Mouse (Mus musculus) kidney, embryonic 16.5 days (tissue): ENCODE measurements around the gene Gm47996. TPM values are rescaled to one million over a fixed set of nuclear protein-coding genes. Genes with fewer than 3 reads are reported as not detected.
"Not testable (repeated sequence)": the region's sequence is repeated elsewhere in the genome, so short reads cannot be mapped to it uniquely, and the experiment has no call there.

Experiments used
- ATAC-seq: fragments of 200-750 bp; cut with Nextera tagmentation; 2 replicates; pipeline ENCODE4 v1.8.0; 2017; ENCODE audit warnings: moderate TSS enrichment; ENCODE audit not compliant: low FRiP score, low TSS enrichment
- H3K27ac ChIP-seq: fragments of 300-500 bp; sonication (generic); 2 replicates; pipeline ENCODE4 v1.5.1; 2014; ENCODE audit warnings: low read length
- H3K27me3 ChIP-seq: fragments of 300-500 bp; sonication (generic); 2 replicates; pipeline ENCODE4 v1.6.1; 2014; ENCODE audit warnings: low read length, control low read depth, mixed read lengths; ENCODE audit not compliant: insufficient read depth
- H3K36me3 ChIP-seq: fragments of 300-500 bp; sonication (generic); 2 replicates; pipeline ENCODE4 v1.6.1; 2014; ENCODE audit warnings: low read length, control low read depth, mixed read lengths; ENCODE audit not compliant: insufficient read depth
- H3K4me1 ChIP-seq: fragments of 300-500 bp; sonication (generic); 2 replicates; pipeline ENCODE4 v1.6.1; 2014; ENCODE audit warnings: low read length, control low read depth, mixed read lengths; ENCODE audit not compliant: insufficient read depth
- H3K4me2 ChIP-seq: fragments of 300-500 bp; sonication (generic); replicated peaks from 2 replicates; pipeline ENCODE4 v1.6.1; 2014; ENCODE audit warnings: low read depth, low read length
- H3K4me3 ChIP-seq: fragments of 300-500 bp; sonication (generic); 2 replicates; pipeline ENCODE4 v1.5.1; 2014; ENCODE audit warnings: mild to moderate bottlenecking, low read length
- H3K9ac ChIP-seq: fragments of 300-500 bp; sonication (generic); replicated peaks from 2 replicates; pipeline ENCODE4 v1.6.1; 2014; ENCODE audit warnings: low read length
- H3K9me3 ChIP-seq: fragments of 300-500 bp; sonication (generic); 2 replicates; pipeline ENCODE4 v1.6.1; 2016; ENCODE audit warnings: low read length, control low read depth
- WGBS: fragments of 180-500 bp; shearing (Covaris S2); extraction: QIAGEN DNeasy Blood & Tissue Kit; methylation state at CpG from one replicate; pipeline ENCODE4 v1.1.7; 2014; 5-methylcytosine and 5-hydroxymethylcytosine counted together
- polyA plus RNA-seq: library from polyadenylated mRNA; unstranded; fragments of >200 nt; fragmentation: Nextera tagmentation; extraction: Ambion mirVana; gene quantifications from 2 replicates; pipeline ENCODE4 v1.2.1, GENCODE M21; 2015

Gene Gm47996
- polyA plus RNA-seq: 0.67 TPM in 2 replicates

DNA sequence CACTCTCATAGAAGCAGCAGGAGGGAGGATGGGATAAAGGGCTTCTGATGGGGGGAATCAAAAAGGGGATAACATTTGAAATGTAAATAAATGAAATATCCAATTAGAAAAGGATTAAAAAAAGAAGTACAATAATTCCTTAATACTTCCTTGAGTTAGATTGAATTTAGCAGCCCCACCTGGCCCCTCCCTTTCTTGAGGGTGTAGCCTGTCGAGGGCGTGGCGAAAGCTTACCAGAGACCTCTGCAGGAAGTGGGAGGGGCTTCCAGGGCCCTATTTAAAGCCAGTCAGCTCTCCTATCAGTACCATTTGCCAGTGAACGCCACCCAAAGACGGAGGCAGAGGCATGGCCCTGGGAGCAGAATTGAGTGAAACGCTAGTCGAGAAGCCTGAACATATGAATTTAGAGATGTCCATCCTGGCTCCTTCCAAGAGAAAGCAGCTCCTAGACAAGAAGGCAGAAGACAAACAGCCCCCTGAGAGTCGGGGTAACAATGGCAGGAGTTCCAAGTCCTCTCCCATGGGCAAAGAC, at the start of gene Gm47996:
Gene Gm47996 (plus strand): TSS at position 308 of the 532 bp plus-strand sequence.
- not testable (repeated sequence) for H3K27me3 ChIP-seq, H3K4me3 ChIP-seq, H3K36me3 ChIP-seq, H3K9me3 ChIP-seq, H3K27ac ChIP-seq, H3K9ac ChIP-seq, ATAC-seq, H3K4me2 ChIP-seq, H3K4me1 ChIP-seq
- 89% methylated on average over 4 of the region's 8 CpGs for WGBS

DNA sequence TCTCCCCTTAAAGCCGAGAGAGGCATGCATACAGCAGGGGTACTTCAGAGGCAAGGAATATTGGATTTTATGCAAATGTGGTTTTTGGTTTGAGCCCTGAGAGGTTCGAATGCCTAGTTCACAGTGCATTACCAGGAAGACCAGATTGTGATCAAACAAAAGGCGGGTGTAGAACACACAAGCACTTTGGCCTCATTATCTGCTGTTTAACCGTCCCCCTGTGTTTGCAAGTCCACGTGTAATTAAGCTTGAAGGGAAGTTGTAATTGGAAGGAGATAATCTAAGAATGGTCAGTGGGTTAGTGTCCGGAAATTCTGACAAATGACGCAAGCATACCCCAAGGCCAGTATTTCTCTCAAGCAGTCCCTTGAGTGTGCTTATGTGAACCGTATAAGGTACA, 43.9 kb upstream of the Gm47996 start:
- Histone ChIP-seq H3K9me3 (no peaks in the 10 kb centered on the region), H3K4me3 (no peak overlapping the region), H3K4me2 (no peak overlapping the region), H3K9ac (no peak overlapping the region), H3K27me3 (no peaks in the 10 kb centered on the region), H3K36me3 (no peaks in the 10 kb centered on the region), H3K4me1 (peaks cover 25% of the 10 kb centered on the region), H3K27ac (0 out of 2 replicates have a peak overlapping the region, but pooled peaks have one; percentile 49)
- no peak for ATAC-seq
- 38% methylated on average over 8 of the region's 8 CpGs for WGBS

DNA sequence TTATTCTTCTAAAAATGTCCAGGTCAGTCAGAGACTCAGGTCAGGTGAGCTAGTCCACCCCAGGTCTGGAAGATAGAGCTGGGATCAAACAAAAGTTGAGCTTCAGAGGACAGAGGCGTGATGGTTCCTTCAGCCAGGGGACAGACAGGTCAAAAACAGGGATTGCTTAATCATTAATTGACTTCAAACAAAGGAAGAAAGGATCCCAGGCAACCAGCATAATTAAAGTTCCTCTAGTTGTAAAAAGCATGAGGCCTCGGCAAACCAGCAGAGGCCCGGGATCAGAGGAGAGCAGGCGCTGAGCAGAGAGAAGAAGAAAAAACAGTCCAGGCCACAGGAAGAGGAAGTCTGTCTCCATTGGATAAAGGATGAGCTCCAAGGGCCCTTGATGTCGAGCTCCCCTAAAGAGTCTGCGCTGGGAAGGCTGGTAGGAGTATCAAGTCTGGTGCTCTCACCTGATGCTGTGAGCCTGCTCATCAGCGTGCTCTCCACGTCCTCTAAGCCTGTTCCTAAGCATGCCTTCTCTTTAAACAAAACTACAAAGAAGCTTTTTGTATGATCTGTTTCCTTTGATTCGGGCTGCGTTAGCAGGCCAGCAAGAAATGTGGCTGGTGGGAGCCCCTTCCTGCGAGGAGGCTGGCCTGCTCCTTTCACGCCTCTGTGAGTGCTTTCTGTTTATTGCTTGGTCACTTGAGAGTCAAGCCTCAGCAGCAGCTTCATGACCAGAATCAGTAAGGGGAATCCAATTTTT, 42.5 kb upstream of the Gm47996 start:
- no peaks in the 10 kb centered on the region for H3K9me3 ChIP-seq
- peak overlapping the region; percentile 46; the same call in 1 of the 2 replicates for H3K9ac ChIP-seq
- H3K27me3 ChIP-seq: no peaks in the 10 kb centered on the region
- peaks cover 32% of the 10 kb centered on the region for H3K4me1 ChIP-seq
- ATAC-seq: peak; percentile 50
- no peaks in the 10 kb centered on the region for H3K36me3 ChIP-seq
- peak overlapping the region; percentile 80 for H3K27ac ChIP-seq
- H3K4me3 ChIP-seq: no peak overlapping the region
- 18% methylated on average over 12 of the region's 12 CpGs for WGBS
- no peak overlapping the region; the same call in 1 of the 2 replicates for H3K4me2 ChIP-seq

DNA sequence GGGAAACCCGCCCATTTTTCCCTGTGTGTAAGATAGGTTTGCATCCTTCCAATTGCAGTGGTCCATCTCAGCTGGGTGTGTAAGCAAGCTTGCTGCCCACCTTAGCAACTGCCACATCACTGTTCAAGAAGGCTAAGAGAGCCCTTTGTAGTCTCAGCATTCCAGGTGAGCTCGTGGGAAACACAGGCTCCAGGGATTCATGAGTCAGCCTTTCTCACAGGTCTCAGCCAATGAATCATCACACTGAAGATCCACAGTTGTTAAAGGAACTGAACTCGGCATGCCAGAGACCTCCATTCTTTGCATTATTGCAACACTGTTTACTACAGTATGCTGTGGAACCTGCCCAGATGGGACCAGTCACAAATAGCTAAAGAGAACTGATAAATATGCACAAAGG, 41.3 kb upstream of the Gm47996 start:
- Histone ChIP-seq H3K4me1 (peaks cover 32% of the 10 kb centered on the region), H3K9me3 (no peaks in the 10 kb centered on the region), H3K27me3 (no peaks in the 10 kb centered on the region), H3K9ac (no peak overlapping the region), H3K4me3 (no peak overlapping the region), H3K27ac (no peak overlapping the region; the same call in 1 of the 2 replicates), H3K4me2 (no peak overlapping the region), H3K36me3 (no peaks in the 10 kb centered on the region)
- 73% methylated on average over 3 of the region's 3 CpGs for WGBS
- ATAC-seq: no peak

DNA sequence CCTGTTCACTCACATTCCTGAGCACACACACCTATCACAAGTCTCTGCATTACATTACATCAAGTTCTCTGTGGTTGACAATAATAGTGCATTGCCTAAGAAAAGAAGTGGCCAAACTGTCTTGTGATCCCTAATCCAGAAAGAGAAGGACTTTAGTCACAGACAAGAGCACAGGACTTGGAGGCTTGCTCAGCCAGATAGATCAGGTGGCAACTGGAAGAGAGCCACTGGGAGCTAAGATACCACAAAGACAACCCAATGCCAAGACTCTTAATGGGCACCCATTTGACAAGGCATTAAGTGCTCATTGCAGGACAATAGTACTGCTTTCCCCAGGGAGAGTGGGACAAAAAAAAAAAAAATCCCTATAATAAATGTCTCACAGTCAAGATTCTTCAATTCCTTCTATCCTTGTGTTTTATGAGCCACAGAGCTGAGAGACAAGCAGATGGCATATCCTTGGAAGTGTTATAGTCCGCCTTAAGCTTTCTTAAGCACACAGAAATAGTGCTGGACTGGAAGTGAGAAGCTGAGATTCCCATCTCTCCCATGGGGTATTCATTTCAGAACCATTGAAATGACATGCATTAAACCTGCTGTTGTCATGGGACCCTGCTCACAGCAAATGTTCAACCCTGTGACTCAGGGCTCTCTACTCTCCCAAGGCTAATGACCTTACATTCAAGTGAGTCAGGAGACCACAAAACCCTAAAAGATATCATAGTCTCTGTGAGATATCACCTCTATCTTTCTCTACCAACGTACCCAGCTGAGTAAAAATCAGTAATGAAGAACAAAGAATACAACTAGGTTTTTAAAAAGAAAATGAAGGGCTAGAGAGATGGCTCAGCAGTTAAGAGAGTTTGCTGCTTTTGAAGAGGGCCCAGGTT, 38.1 kb upstream of the Gm47996 start:
- Histone ChIP-seq H3K27ac (no peak overlapping the region), H3K9me3 (no peaks in the 10 kb centered on the region), H3K4me1 (peaks cover 25% of the 10 kb centered on the region), H3K4me3 (no peak overlapping the region), H3K36me3 (no peaks in the 10 kb centered on the region), H3K9ac (no peak overlapping the region), H3K27me3 (no peaks in the 10 kb centered on the region), H3K4me2 (no peak overlapping the region)
- ATAC-seq: no peak
- 77% methylated on average over 2 of the region's 2 CpGs for WGBS

DNA sequence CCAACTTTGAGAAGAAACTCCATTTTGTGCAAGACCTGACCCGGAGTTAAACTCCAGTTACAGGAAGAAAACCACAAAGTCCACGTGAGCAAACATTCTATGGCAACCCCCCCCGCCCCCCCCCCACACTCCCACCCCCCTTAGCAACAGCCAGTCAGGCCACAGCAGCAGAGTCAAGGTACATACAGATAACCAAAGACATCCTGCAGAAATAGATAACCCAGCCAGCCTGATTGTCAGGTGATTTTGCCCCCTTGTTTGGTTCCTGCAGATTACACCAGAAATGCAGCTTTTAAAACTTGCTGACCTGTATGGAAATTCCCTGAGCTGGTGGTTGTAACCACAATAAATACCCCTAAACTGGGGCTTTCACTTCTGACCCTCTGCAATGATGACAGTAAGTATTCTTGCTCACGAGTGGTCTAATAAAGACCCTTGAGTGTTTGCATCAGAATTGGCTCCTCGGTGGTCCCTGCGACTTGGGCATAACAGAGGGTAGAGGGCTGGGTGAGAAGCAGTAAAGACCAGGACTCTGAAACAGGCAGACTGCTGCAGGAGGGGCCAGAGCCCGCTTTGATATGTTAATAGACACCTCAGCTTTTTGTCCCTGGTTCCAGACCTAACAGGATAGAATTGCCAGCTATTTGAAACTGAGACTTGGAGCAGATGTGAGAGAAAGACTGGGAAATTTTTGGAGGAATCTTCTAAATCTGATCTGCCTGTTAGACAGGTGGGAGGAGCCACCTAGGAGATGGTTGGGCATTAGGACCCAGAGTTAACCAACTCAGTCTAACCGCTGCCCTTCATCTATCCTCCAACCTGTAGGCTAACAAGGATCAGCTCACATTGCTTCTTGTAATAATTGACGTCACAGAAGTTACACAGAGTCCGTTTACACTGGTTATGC, 32.6 kb upstream of the Gm47996 start:
- H3K4me2 ChIP-seq: peak overlapping the region; percentile 51
- no peak overlapping the region for H3K9ac ChIP-seq
- peaks cover 14% of the 10 kb centered on the region for H3K4me1 ChIP-seq
- ATAC-seq: peak; percentile 90
- no peaks in the 10 kb centered on the region for H3K9me3 ChIP-seq
- H3K27me3 ChIP-seq: no peaks in the 10 kb centered on the region
- H3K4me3 ChIP-seq: peak overlapping the region; percentile 32
- 13% methylated on average over 10 of the region's 10 CpGs for WGBS
- H3K36me3 ChIP-seq: no peaks in the 10 kb centered on the region
- H3K27ac ChIP-seq: peak overlapping the region; percentile 61

DNA sequence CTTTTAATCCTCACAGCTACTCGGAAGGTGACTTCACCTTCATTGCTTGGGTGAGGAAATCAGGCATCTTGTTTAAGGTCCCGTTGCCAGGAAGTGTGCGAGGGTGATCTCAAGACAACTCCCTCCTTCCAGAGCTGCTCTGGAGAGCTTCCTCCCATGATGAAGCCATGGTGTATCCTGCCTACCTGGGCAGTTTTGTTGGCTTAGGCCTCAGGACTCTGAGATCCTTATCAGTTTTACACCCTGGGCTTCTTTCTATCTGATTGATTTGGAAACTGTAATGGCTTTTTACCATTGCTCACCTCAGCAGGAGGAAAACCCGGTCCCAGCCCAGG, 32.0 kb upstream of the Gm47996 start:
- no peaks in the 10 kb centered on the region for H3K27me3 ChIP-seq
- no peaks in the 10 kb centered on the region for H3K9me3 ChIP-seq
- no peaks in the 10 kb centered on the region for H3K36me3 ChIP-seq
- H3K4me1 ChIP-seq: peaks cover 14% of the 10 kb centered on the region
- peak overlapping the region; percentile 61 for H3K27ac ChIP-seq
- WGBS: 6% methylated on average over 4 of the region's 4 CpGs
- H3K4me3 ChIP-seq: peak overlapping the region; percentile 32
- H3K9ac ChIP-seq: no peak overlapping the region
- peak overlapping the region; percentile 51 for H3K4me2 ChIP-seq
- ATAC-seq: no peak

DNA sequence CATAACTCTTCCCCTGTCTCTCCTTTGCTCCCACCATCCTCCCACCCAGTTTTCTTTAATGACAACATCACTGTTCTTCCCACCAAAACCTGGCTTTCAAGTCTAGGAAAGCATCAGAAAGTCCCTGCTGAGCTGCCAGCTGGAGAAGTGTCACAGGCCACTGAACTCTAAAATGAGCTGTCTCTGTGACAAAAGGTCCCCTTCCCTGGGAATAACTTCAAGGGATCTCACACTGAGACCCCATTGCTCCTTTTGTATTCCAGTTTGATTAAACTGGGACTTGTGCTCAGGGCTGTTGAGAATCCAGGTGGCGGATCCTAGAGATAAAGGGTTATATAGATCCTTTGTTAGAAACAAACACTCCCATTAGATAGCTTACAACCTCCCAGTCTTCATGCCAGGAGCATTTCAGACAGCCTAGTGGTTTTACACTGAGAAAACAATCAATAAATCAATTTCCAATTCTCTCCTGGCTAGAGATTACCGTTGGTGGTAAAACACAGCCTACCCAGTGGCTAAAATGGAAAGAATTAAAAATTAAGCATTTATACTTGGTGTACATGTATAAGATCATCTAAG, 31.3 kb upstream of the Gm47996 start:
- Histone ChIP-seq H3K9ac (no peak overlapping the region), H3K27ac (peak overlapping the region; percentile 26; the same call in 1 of the 2 replicates), H3K27me3 (no peaks in the 10 kb centered on the region), H3K4me1 (peaks cover 14% of the 10 kb centered on the region), H3K36me3 (no peaks in the 10 kb centered on the region), H3K9me3 (no peaks in the 10 kb centered on the region), H3K4me2 (no peak overlapping the region), H3K4me3 (no peak overlapping the region)
- WGBS: 47% methylated on average over 2 of the region's 2 CpGs
- ATAC-seq: no peak

DNA sequence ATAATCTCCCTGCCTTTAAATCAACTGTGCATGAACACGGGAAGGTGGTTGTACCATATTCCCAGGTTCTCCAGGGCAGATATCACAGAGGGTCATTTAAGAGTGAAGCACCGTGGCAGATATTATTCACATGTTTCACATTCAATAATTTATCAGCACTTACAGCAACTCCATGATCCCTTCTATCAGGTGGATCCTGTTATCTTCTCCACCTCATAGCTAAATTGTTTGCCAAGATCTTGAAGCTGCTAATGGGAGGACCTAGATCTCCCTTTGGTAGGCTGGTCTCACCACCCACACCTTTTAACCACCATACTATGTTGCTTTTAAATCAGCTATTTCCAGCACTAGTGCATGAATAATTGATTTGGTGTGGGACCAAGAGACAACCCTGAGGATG, 29.8 kb upstream of the Gm47996 start:
- no peak overlapping the region for H3K4me2 ChIP-seq
- ATAC-seq: no peak

More for the DNA sequence above, 29.8 kb upstream of the Gm47996 start:
- Histone ChIP-seq H3K36me3 (no peaks in the 10 kb centered on the region), H3K9ac (no peak overlapping the region), H3K9me3 (no peaks in the 10 kb centered on the region), H3K4me1 (peaks cover 14% of the 10 kb centered on the region), H3K4me3 (no peak overlapping the region), H3K27me3 (no peaks in the 10 kb centered on the region), H3K27ac (no peak overlapping the region)
- 72% methylated on average over 2 of the region's 2 CpGs for WGBS
